Mouse (Mus musculus): Measurements from ENCODE around the gene Ffar4. TPM values are rescaled to one million over a fixed set of nuclear protein-coding genes. Genes with fewer than 3 reads are reported as not detected.

Gene Ffar4
- polyA plus RNA-seq, 1 experiment from 2014 or later: 5.3 TPM

GRCm38 (mm10) chr19:38086948-38087551, 9.8 kb upstream of the Ffar4 start:
- Histone ChIP-seq H3K4me3 (replicated peaks; ENCODE audit: low read length) (no peak overlapping the region), H3K9ac (ENCODE audit: low read length) (no peak overlapping the region), H3K36me3 (ENCODE audit: control insufficient read depth, insufficient read depth, low read length) (no peaks in the 10 kb centered on the region), H3K27me3 (ENCODE audit: control insufficient read depth, insufficient read depth, low read length) (no peaks in the 10 kb centered on the region), H3K9me3 (replicated peaks; ENCODE audit: control insufficient read depth, low read length) (no peaks in the 10 kb centered on the region), H3K27ac (ENCODE audit: low read length) (peak overlapping the region; percentile 54), H3K4me2 (ENCODE audit: low read depth, low read length) (peak overlapping the region; percentile 19; the same call in 1 of the 2 replicates), H3K4me1 (ENCODE audit: control insufficient read depth, insufficient read depth, low read length) (peaks cover 3% of the 10 kb centered on the region)
- peak; percentile 82 for ATAC-seq (ENCODE audit: insufficient read depth, low FRiP score)
- 51% methylated on average over 11 of the region's 11 CpGs for WGBS

- Histone ChIP-seq H3K4me1 (ENCODE audit: control insufficient read depth, insufficient read depth, low read length) (peaks cover 3% of the 10 kb centered on the region), H3K9ac (ENCODE audit: low read length) (no peak overlapping the region), H3K9me3 (replicated peaks; ENCODE audit: control insufficient read depth, low read length) (no peaks in the 10 kb centered on the region), H3K4me3 (replicated peaks; ENCODE audit: low read length) (no peak overlapping the region), H3K36me3 (ENCODE audit: control insufficient read depth, insufficient read depth, low read length) (no peaks in the 10 kb centered on the region), H3K27me3 (ENCODE audit: control insufficient read depth, insufficient read depth, low read length) (no peaks in the 10 kb centered on the region), H3K27ac (ENCODE audit: low read length) (no peak overlapping the region), H3K4me2 (ENCODE audit: low read depth, low read length) (no peak overlapping the region)
- 80% methylated on average over 8 of the region's 8 CpGs for WGBS
- no peak for ATAC-seq (ENCODE audit: insufficient read depth, low FRiP score)
Observed at GRCm38 (mm10) chr19:38089358-38089757, 7.5 kb upstream of the Ffar4 start.

- Histone ChIP-seq H3K9me3 (replicated peaks; ENCODE audit: control insufficient read depth, low read length) (no peaks in the 10 kb centered on the region), H3K27ac (ENCODE audit: low read length) (no peak overlapping the region), H3K4me3 (replicated peaks; ENCODE audit: low read length) (no peak overlapping the region), H3K36me3 (ENCODE audit: control insufficient read depth, insufficient read depth, low read length) (no peaks in the 10 kb centered on the region), H3K27me3 (ENCODE audit: control insufficient read depth, insufficient read depth, low read length) (peaks cover 8% of the 10 kb centered on the region), H3K9ac (ENCODE audit: low read length) (no peak overlapping the region), H3K4me2 (ENCODE audit: low read depth, low read length) (no peak overlapping the region), H3K4me1 (ENCODE audit: control insufficient read depth, insufficient read depth, low read length) (peaks cover 3% of the 10 kb centered on the region)
- WGBS: 46% methylated on average over 4 of the region's 4 CpGs
- ATAC-seq (ENCODE audit: insufficient read depth, low FRiP score): peak; percentile 75; the same call in 1 of the 2 replicates
Observed at GRCm38 (mm10) chr19:38091512-38091985, 5.3 kb upstream of the Ffar4 start.

- Histone ChIP-seq H3K27me3 (ENCODE audit: control insufficient read depth, insufficient read depth, low read length) (peaks cover 30% of the 10 kb centered on the region), H3K9me3 (replicated peaks; ENCODE audit: control insufficient read depth, low read length) (no peaks in the 10 kb centered on the region), H3K4me2 (ENCODE audit: low read depth, low read length) (no peak overlapping the region), H3K27ac (ENCODE audit: low read length) (no peak overlapping the region), H3K4me1 (ENCODE audit: control insufficient read depth, insufficient read depth, low read length) (peaks cover 6% of the 10 kb centered on the region), H3K36me3 (ENCODE audit: control insufficient read depth, insufficient read depth, low read length) (no peaks in the 10 kb centered on the region), H3K9ac (ENCODE audit: low read length) (no peak overlapping the region), H3K4me3 (replicated peaks; ENCODE audit: low read length) (no peak overlapping the region)
- 26% methylated on average over 4 of the region's 4 CpGs for WGBS
- no peak for ATAC-seq (ENCODE audit: insufficient read depth, low FRiP score)
Observed at GRCm38 (mm10) chr19:38096231-38096630, 640 bp upstream of the Ffar4 start.

- Histone ChIP-seq H3K36me3 (ENCODE audit: control insufficient read depth, insufficient read depth, low read length) (no peaks in the 10 kb centered on the region), H3K4me2 (ENCODE audit: low read depth, low read length) (no peak overlapping the region), H3K27ac (ENCODE audit: low read length) (no peak overlapping the region), H3K4me3 (replicated peaks; ENCODE audit: low read length) (no peak overlapping the region), H3K9me3 (replicated peaks; ENCODE audit: control insufficient read depth, low read length) (no peaks in the 10 kb centered on the region), H3K9ac (ENCODE audit: low read length) (no peak overlapping the region), H3K27me3 (ENCODE audit: control insufficient read depth, insufficient read depth, low read length) (no peaks in the 10 kb centered on the region), H3K4me1 (ENCODE audit: control insufficient read depth, insufficient read depth, low read length) (0 out of 2 replicates have a peak, but pooled peaks cover 4% of the 10 kb centered on the region)
- no peak for ATAC-seq (ENCODE audit: insufficient read depth, low FRiP score)
- 89% methylated on average over 4 of the region's 4 CpGs for WGBS
Observed at GRCm38 (mm10) chr19:38107871-38108270, 11.0 kb downstream of the Ffar4 start.

GRCm38 (mm10) chr19:38109506-38110242, 12.8 kb downstream of the Ffar4 start:
- H3K4me1 ChIP-seq (ENCODE audit: control insufficient read depth, insufficient read depth, low read length): 0 out of 2 replicates have a peak, but pooled peaks cover 4% of the 10 kb centered on the region
- H3K27ac ChIP-seq (ENCODE audit: low read length): no peak overlapping the region
- H3K27me3 ChIP-seq (ENCODE audit: control insufficient read depth, insufficient read depth, low read length): no peaks in the 10 kb centered on the region
- H3K36me3 ChIP-seq (ENCODE audit: control insufficient read depth, insufficient read depth, low read length): no peaks in the 10 kb centered on the region
- ATAC-seq (ENCODE audit: insufficient read depth, low FRiP score): no peak
- H3K4me3 ChIP-seq (replicated peaks; ENCODE audit: low read length): no peak overlapping the region
- 89% methylated on average over 15 of the region's 15 CpGs for WGBS
- H3K4me2 ChIP-seq (ENCODE audit: low read depth, low read length): no peak overlapping the region
- H3K9ac ChIP-seq (ENCODE audit: low read length): no peak overlapping the region
- H3K9me3 ChIP-seq (replicated peaks; ENCODE audit: control insufficient read depth, low read length): no peaks in the 10 kb centered on the region

- Histone ChIP-seq H3K27me3 (ENCODE audit: control insufficient read depth, insufficient read depth, low read length) (no peaks in the 10 kb centered on the region), H3K4me3 (replicated peaks; ENCODE audit: low read length) (no peak overlapping the region), H3K4me1 (ENCODE audit: control insufficient read depth, insufficient read depth, low read length) (0 out of 2 replicates have a peak, but pooled peaks cover 4% of the 10 kb centered on the region), H3K4me2 (ENCODE audit: low read depth, low read length) (no peak overlapping the region), H3K27ac (ENCODE audit: low read length) (no peak overlapping the region), H3K9me3 (replicated peaks; ENCODE audit: control insufficient read depth, low read length) (no peaks in the 10 kb centered on the region), H3K9ac (ENCODE audit: low read length) (no peak overlapping the region), H3K36me3 (ENCODE audit: control insufficient read depth, insufficient read depth, low read length) (no peaks in the 10 kb centered on the region)
- 76% methylated on average over 8 of the region's 8 CpGs for WGBS
- no peak for ATAC-seq (ENCODE audit: insufficient read depth, low FRiP score)
Observed at GRCm38 (mm10) chr19:38111056-38111455, 14.2 kb downstream of the Ffar4 start.

- Histone ChIP-seq H3K4me2 (ENCODE audit: low read depth, low read length) (no peak overlapping the region), H3K9ac (ENCODE audit: low read length) (no peak overlapping the region), H3K27me3 (ENCODE audit: control insufficient read depth, insufficient read depth, low read length) (no peaks in the 10 kb centered on the region), H3K36me3 (ENCODE audit: control insufficient read depth, insufficient read depth, low read length) (no peaks in the 10 kb centered on the region), H3K4me1 (ENCODE audit: control insufficient read depth, insufficient read depth, low read length) (0 out of 2 replicates have a peak, but pooled peaks cover 4% of the 10 kb centered on the region), H3K4me3 (replicated peaks; ENCODE audit: low read length) (no peak overlapping the region), H3K9me3 (replicated peaks; ENCODE audit: control insufficient read depth, low read length) (no peaks in the 10 kb centered on the region), H3K27ac (ENCODE audit: low read length) (no peak overlapping the region)
- 32% methylated on average over 4 of the region's 4 CpGs for WGBS
- no peak for ATAC-seq (ENCODE audit: insufficient read depth, low FRiP score)
Observed at GRCm38 (mm10) chr19:38112575-38112974, 15.7 kb downstream of the Ffar4 start.

- H3K27ac ChIP-seq (ENCODE audit: low read length): no peak overlapping the region
- H3K9me3 ChIP-seq (replicated peaks; ENCODE audit: control insufficient read depth, low read length): no peaks in the 10 kb centered on the region
- 92% methylated on average over 7 of the region's 7 CpGs for WGBS
- no peak overlapping the region for H3K4me2 ChIP-seq (ENCODE audit: low read depth, low read length)
- H3K9ac ChIP-seq (ENCODE audit: low read length): no peak overlapping the region
- no peaks in the 10 kb centered on the region for H3K27me3 ChIP-seq (ENCODE audit: control insufficient read depth, insufficient read depth, low read length)
- H3K36me3 ChIP-seq (ENCODE audit: control insufficient read depth, insufficient read depth, low read length): no peaks in the 10 kb centered on the region
- H3K4me3 ChIP-seq (replicated peaks; ENCODE audit: low read length): no peak overlapping the region
- 0 out of 2 replicates have a peak, but pooled peaks cover 4% of the 10 kb centered on the region for H3K4me1 ChIP-seq (ENCODE audit: control insufficient read depth, insufficient read depth, low read length)
- no peak for ATAC-seq (ENCODE audit: insufficient read depth, low FRiP score)
Observed at GRCm38 (mm10) chr19:38114834-38115491, 18.1 kb downstream of the Ffar4 start.

All from stomach, embryonic 16.5 days (tissue).